In genomic region chrX:47292548-47293147, GRCm38 (mm10) we compare ENCODE assay signal across 10 mouse cellular contexts.
DNase-seq lines count a peak whose midpoint lies in the region; ATAC-seq and TF ChIP-seq lines count a peak whose summit lies in the region.
"Had no signal": no experiment of that assay in that cellular context is flagged by ENCODE, and none has a peak within 500 bp of the region (broad histone marks: within the 10 kb centered on the region; RNA-seq: fewer than 3 reads in every experiment).

No protein-coding gene starts in this region.

- peak; percentile 50 for DNase-seq in intestine, embryonic 14.5 days (ENCODE audit: low spot score)
- DNase-seq in ES-CJ7 (ENCODE audit: low read depth, low spot score) (peak; percentile 14), MN1 (ENCODE audit: low spot score) (no peak)
- peak; percentile 5 for DNase-seq in embryo, embryonic 10 days (ENCODE audit: low spot score)
- peak; percentile 48 for DNase-seq in hindbrain, postnatal 0 days (ENCODE audit: low spot score)
- DNase-seq in midbrain, embryonic 11.5 days (ENCODE audit: low spot score, missing footprints), result peak; percentile 85

- H3K36me3 ChIP-seq in intestine, embryonic 14.5 days (ENCODE audit: control insufficient read depth, insufficient read depth, low read length), result no peaks in the 10 kb centered on the region
- no peaks in the 10 kb centered on the region for H3K36me3 ChIP-seq in intestine, embryonic 15.5 days
- no peaks in the 10 kb centered on the region for H3K36me3 ChIP-seq in hindbrain, postnatal 0 days (ENCODE audit: insufficient read depth, low read length)
- H3K36me3 ChIP-seq in midbrain, embryonic 11.5 days (ENCODE audit: control insufficient read depth, insufficient read depth, low read length), result no peaks in the 10 kb centered on the region
- H3K36me3 ChIP-seq: heart, embryonic 15.5 days had no signal

- TF ChIP-seq CTCF in hindbrain, postnatal 0 days (IDR thresholded peaks at IDR 0.05; ENCODE audit: low read depth), result peak; percentile 71

- H3K9me3 ChIP-seq in intestine, embryonic 14.5 days (ENCODE audit: control insufficient read depth, low read length), result no peaks in the 10 kb centered on the region
- no peaks in the 10 kb centered on the region for H3K9me3 ChIP-seq in intestine, embryonic 15.5 days
- H3K9me3 ChIP-seq in hindbrain, postnatal 0 days (ENCODE audit: low read length), result no peaks in the 10 kb centered on the region
- no peaks in the 10 kb centered on the region for H3K9me3 ChIP-seq in midbrain, embryonic 11.5 days (ENCODE audit: control insufficient read depth, low read length)
- H3K9me3 ChIP-seq: heart, embryonic 15.5 days had no signal

- no peak overlapping the region for H3K27ac ChIP-seq in intestine, embryonic 14.5 days (ENCODE audit: low read depth)
- no peak overlapping the region for H3K27ac ChIP-seq in intestine, embryonic 15.5 days
- no peak overlapping the region for H3K27ac ChIP-seq in hindbrain, postnatal 0 days
- H3K27ac ChIP-seq in midbrain, embryonic 11.5 days (ENCODE audit: low read depth, low read length), result no peak overlapping the region
- H3K27ac ChIP-seq: heart, embryonic 15.5 days had no signal

- ATAC-seq in intestine, embryonic 14.5 days (replicated peaks; ENCODE audit: low FRiP score, low TSS enrichment, low read depth), result no peak
- ATAC-seq in intestine, embryonic 15.5 days, result no peak
- ATAC-seq in hindbrain, postnatal 0 days, result 0 out of 2 replicates have a peak, but pooled peaks have one; percentile 40
- peak; percentile 79 for ATAC-seq in midbrain, embryonic 11.5 days (ENCODE audit: low FRiP score)
- no peak for ATAC-seq in monocyte, adult 5-6 weeks (replicated peaks; ENCODE audit: insufficient number of reproducible peaks, low FRiP score, low TSS enrichment, poor library complexity, severe bottlenecking)

- H3K27me3 ChIP-seq in intestine, embryonic 14.5 days (replicated peaks; ENCODE audit: control insufficient read depth, insufficient read depth, low read length), result no peaks in the 10 kb centered on the region
- H3K27me3 ChIP-seq in intestine, embryonic 15.5 days (replicated peaks), result no peaks in the 10 kb centered on the region
- no peaks in the 10 kb centered on the region for H3K27me3 ChIP-seq in hindbrain, postnatal 0 days (ENCODE audit: insufficient read depth, low read length)
- no peaks in the 10 kb centered on the region for H3K27me3 ChIP-seq in midbrain, embryonic 11.5 days (ENCODE audit: control insufficient read depth, insufficient read depth, low read length)
- H3K27me3 ChIP-seq: heart, embryonic 15.5 days had no signal

- H3K4me2 ChIP-seq in intestine, embryonic 14.5 days (ENCODE audit: low read length), result no peak overlapping the region
- H3K4me2 ChIP-seq in intestine, embryonic 15.5 days (replicated peaks), result no peak overlapping the region
- H3K4me2 ChIP-seq in hindbrain, postnatal 0 days (ENCODE audit: low read depth, low read length), result no peak overlapping the region
- H3K4me2 ChIP-seq in midbrain, embryonic 11.5 days, result no peak overlapping the region
- H3K4me2 ChIP-seq: heart, embryonic 15.5 days had no signal

- H3K4me1 ChIP-seq in intestine, embryonic 14.5 days (replicated peaks; ENCODE audit: control insufficient read depth, insufficient read depth, low read length), result no peaks in the 10 kb centered on the region
- no peaks in the 10 kb centered on the region for H3K4me1 ChIP-seq in intestine, embryonic 15.5 days (replicated peaks)
- H3K4me1 ChIP-seq in hindbrain, postnatal 0 days (ENCODE audit: insufficient read depth, low read length), result no peaks in the 10 kb centered on the region
- H3K4me1 ChIP-seq in midbrain, embryonic 11.5 days (ENCODE audit: control insufficient read depth, insufficient read depth, low read length), result no peaks in the 10 kb centered on the region
- H3K4me1 ChIP-seq: heart, embryonic 15.5 days had no signal

- no peak overlapping the region for H3K9ac ChIP-seq in intestine, embryonic 14.5 days (ENCODE audit: low read length)
- no peak overlapping the region for H3K9ac ChIP-seq in intestine, embryonic 15.5 days
- no peak overlapping the region for H3K9ac ChIP-seq in hindbrain, postnatal 0 days (replicated peaks; ENCODE audit: low read length)
- H3K9ac ChIP-seq in midbrain, embryonic 11.5 days (ENCODE audit: low read length), result no peak overlapping the region
- H3K9ac ChIP-seq: heart, embryonic 15.5 days had no signal

- H3K4me3 ChIP-seq in intestine, embryonic 14.5 days (ENCODE audit: low read depth, low read length), result no peak overlapping the region
- no peak overlapping the region for H3K4me3 ChIP-seq in intestine, embryonic 15.5 days (replicated peaks)
- H3K4me3 ChIP-seq in hindbrain, postnatal 0 days (ENCODE audit: low read length), result no peak overlapping the region
- no peak overlapping the region for H3K4me3 ChIP-seq in midbrain, embryonic 11.5 days (ENCODE audit: low read depth, low read length)
- H3K4me3 ChIP-seq: heart, embryonic 15.5 days; myocyte had no signal

Comparison
In these comparisons a context has a peak if more than half of its experiments do, and no peak if none do; other contexts are left out.
1. ATAC-seq: peak in hindbrain, postnatal 0 days (single experiment) and midbrain, embryonic 11.5 days (single experiment); none in intestine, embryonic 14.5 days (single experiment), intestine, embryonic 15.5 days (single experiment) and monocyte, adult 5-6 weeks (single experiment).